Mouse (Mus musculus): ENCODE measurements around the gene Zswim5.
A peak's percentile ranks its signal among the peaks of the same experiment; 100 is the strongest.

DNA sequence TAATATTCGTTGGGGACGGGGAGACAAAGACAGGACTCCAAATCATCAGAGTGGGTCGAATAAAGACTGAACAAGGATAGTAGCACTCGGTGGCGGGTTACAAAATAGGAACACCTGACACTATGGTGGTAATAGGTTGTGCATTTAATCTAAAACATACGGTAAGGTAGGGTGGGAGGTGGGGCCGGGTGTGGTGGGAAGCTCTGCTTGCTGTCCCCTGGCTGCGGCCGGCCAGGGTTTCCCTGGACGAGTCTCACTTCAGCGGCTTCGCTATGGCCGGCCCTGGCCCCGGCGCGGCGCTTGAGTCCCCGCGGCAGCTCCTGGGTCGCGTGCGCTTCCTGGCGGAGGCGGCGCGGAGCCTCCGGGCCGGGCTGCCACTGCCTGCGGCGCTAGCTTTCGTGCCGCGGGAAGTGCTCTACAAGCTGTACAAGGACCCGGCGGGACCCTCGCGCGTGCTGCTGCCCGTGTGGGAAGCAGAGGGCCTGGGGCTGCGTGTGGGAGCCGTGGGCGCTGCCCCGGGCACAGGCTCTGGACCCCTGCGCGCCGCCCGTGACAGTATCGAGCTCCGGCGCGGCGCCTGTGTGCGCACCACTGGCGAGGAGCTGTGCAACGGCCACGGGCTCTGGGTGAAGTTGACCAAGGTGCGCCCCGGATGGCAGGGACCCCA, 118.1 kb downstream of the Zswim5 start, which contains the start of gene Hectd3:
- peak; percentile 15; the same call in 1 of the 2 replicates for TF ChIP-seq POLR2A (IDR thresholded peaks at IDR 0.05; ENCODE audit: borderline replicate concordance, control insufficient read depth, low read depth, low read length)
- TF ChIP-seq CTCF (IDR thresholded peaks at IDR 0.05; ENCODE audit: control insufficient read depth, insufficient read depth, low read length): no peak
